Mouse (Mus musculus) spleen, adult 2 months (tissue): ENCODE measurements around the gene Bri3.

Source experiments
- CTCF ChIP-seq: fragments of 200-500 bp; IDR thresholded peaks from 2 replicates; pipeline ENCODE4 v1.5.1; 2011; ENCODE audit warnings: mild to moderate bottlenecking, inconsistent platforms; ENCODE audit not compliant: insufficient read depth, insufficient read length, insufficient replicate concordance; ENCODE audit errors: extremely low read depth
- POLR2A ChIP-seq: fragments of 200-500 bp; IDR thresholded peaks from 2 replicates; pipeline ENCODE4 v1.6.1; 2011; ENCODE audit warnings: low read depth, low read length, inconsistent platforms

GRCm38 (mm10) chr5:144457623-144458287 lies 213.5 kb downstream of the Bri3 start:
- TF ChIP-seq CTCF: no peak
- no peak for TF ChIP-seq POLR2A
